Mouse (Mus musculus) embryonic facial prominence, embryonic 12.5 days (tissue): ENCODE data around the gene Tpcn1. TPM values are rescaled to one million over a fixed set of nuclear protein-coding genes. Genes with fewer than 3 reads are reported as not detected.

Experiments
- ATAC-seq: fragments of 200-750 bp; cut with Nextera tagmentation; 2 replicates; pipeline ENCODE4 v1.8.0; 2017; ENCODE audit not compliant: insufficient number of reproducible peaks, insufficient read depth, low FRiP score, low TSS enrichment
- H3K27ac ChIP-seq: fragments of 300-500 bp; sonication (generic); 2 replicates; pipeline ENCODE4 v1.5.1; 2016; ENCODE audit warnings: mild to moderate bottlenecking
- H3K27me3 ChIP-seq: fragments of 300-500 bp; sonication (generic); 2 replicates; pipeline ENCODE4 v1.6.1; 2016; ENCODE audit warnings: mild to moderate bottlenecking, moderate library complexity
- H3K36me3 ChIP-seq: fragments of 300-500 bp; sonication (generic); 2 replicates; pipeline ENCODE4 v1.6.1; 2016; ENCODE audit warnings: mild to moderate bottlenecking
- H3K4me1 ChIP-seq: fragments of 300-500 bp; sonication (generic); 2 replicates; pipeline ENCODE4 v1.6.1; 2016
- H3K4me2 ChIP-seq: fragments of 300-500 bp; sonication (generic); replicated peaks from 2 replicates; pipeline ENCODE4 v1.6.1; 2016; ENCODE audit warnings: mild to moderate bottlenecking, moderate library complexity
- H3K4me3 ChIP-seq: fragments of 300-500 bp; sonication (generic); 2 replicates; pipeline ENCODE4 v1.5.1; 2016; ENCODE audit warnings: mild to moderate bottlenecking
- H3K9ac ChIP-seq: fragments of 300-500 bp; sonication (generic); 2 replicates; pipeline ENCODE4 v1.6.1; 2016; ENCODE audit warnings: mild to moderate bottlenecking, moderate library complexity
- H3K9me3 ChIP-seq: fragments of 300-500 bp; sonication (generic); 2 replicates; pipeline ENCODE4 v1.6.1; 2016; ENCODE audit warnings: mild to moderate bottlenecking, moderate library complexity
- WGBS: fragments of 180-500 bp; shearing (Covaris S2); methylation state at CpG from one replicate; pipeline ENCODE4 v1.1.7; 2016; 5-methylcytosine and 5-hydroxymethylcytosine counted together
- polyA plus RNA-seq: library from polyadenylated mRNA; unstranded; fragments of >200 nt; fragmentation: Nextera tagmentation; extraction: Ambion mirVana; gene quantifications from 2 replicates; pipeline ENCODE4 v1.2.1, GENCODE M21; 2016

Gene Tpcn1
- polyA plus RNA-seq, 1 experiment from 2014 or later: 17.4 TPM

- Histone ChIP-seq H3K27me3 (no peaks in the 10 kb centered on the region), H3K9me3 (no peaks in the 10 kb centered on the region), H3K4me3 (no peak overlapping the region), H3K27ac (no peak overlapping the region), H3K9ac (no peak overlapping the region), H3K36me3 (peaks cover 61% of the 10 kb centered on the region), H3K4me2 (no peak overlapping the region), H3K4me1 (no peaks in the 10 kb centered on the region)
- no peak for ATAC-seq
- 83% methylated on average over 8 of the region's 8 CpGs for WGBS
Measured at GRCm38 (mm10) chr5:120490679-120491192, 97.7 kb downstream of the Tpcn1 start.

GRCm38 (mm10) chr5:120487844-120488243 lies 100.6 kb downstream of the Tpcn1 start:
- no peak for ATAC-seq
- peaks cover 68% of the 10 kb centered on the region for H3K36me3 ChIP-seq

More at GRCm38 (mm10) chr5:120487844-120488243, 100.6 kb downstream of the Tpcn1 start:
- Histone ChIP-seq H3K9ac (no peak overlapping the region), H3K27ac (no peak overlapping the region), H3K27me3 (no peaks in the 10 kb centered on the region), H3K4me2 (no peak overlapping the region), H3K9me3 (no peaks in the 10 kb centered on the region), H3K4me3 (no peak overlapping the region), H3K4me1 (no peaks in the 10 kb centered on the region)
- 86% methylated on average over 8 of the region's 8 CpGs for WGBS

Other genes with a start within 250 kb of the Tpcn1 start
- gene Lhx5, start 157.0 kb downstream of the Tpcn1 start, polyA plus RNA-seq: 0.96 and 1.9 TPM in 2 replicates
- 3.5 and 4.4 TPM in 2 replicates for gene Sdsl, start 115.9 kb downstream of the Tpcn1 start, polyA plus RNA-seq
- gene Sds, start 112.1 kb downstream of the Tpcn1 start, polyA plus RNA-seq: not detected in 2 replicates
- 52.4 and 52.5 TPM in 2 replicates for gene Plbd2, start 85.0 kb downstream of the Tpcn1 start, polyA plus RNA-seq
- 5.4 and 6.4 TPM in 2 replicates for gene Slc8b1, start 77.5 kb downstream of the Tpcn1 start, polyA plus RNA-seq
- 0.65 and 0.70 TPM in 2 replicates for gene Iqcd, start 343 bp upstream of the Tpcn1 start, polyA plus RNA-seq
- 16.7 and 17.5 TPM in 2 replicates for gene Rita1, start 23.9 kb upstream of the Tpcn1 start, polyA plus RNA-seq
- 50.9 and 53.1 TPM in 2 replicates for gene Ddx54, start 24.1 kb upstream of the Tpcn1 start, polyA plus RNA-seq
- not detected in 2 replicates for gene Cfap73, start 45.6 kb upstream of the Tpcn1 start, polyA plus RNA-seq
- 0.18 and 0.26 TPM in 2 replicates for gene Rasal1, start 60.1 kb upstream of the Tpcn1 start, polyA plus RNA-seq
- gene Dtx1, start 123.3 kb upstream of the Tpcn1 start, polyA plus RNA-seq: 8.9 and 9.1 TPM in 2 replicates
- gene Oas2, start 161.2 kb upstream of the Tpcn1 start, polyA plus RNA-seq: 0.18 and 0.26 TPM in 2 replicates
- gene Oas3, start 189.0 kb upstream of the Tpcn1 start, polyA plus RNA-seq: 0.08 TPM in 1 of 2 replicates, not detected in the other
- gene Oas1e, start 206.9 kb upstream of the Tpcn1 start, polyA plus RNA-seq: not detected in 2 replicates
- gene Oas1c, start 223.8 kb upstream of the Tpcn1 start, polyA plus RNA-seq: 0.22 and 0.45 TPM in 2 replicates